Mouse (Mus musculus) fat pad, adult 2 months (tissue): ENCODE measurements at regions not wholly inside any gene's neighbourhood (a gene's known extent, or its start where the extent isn't known, plus 50 kb on each side); places are given as distances from the start of the nearest gene placed in this dataset.

Experiments used
- DNase-seq: peaks from one replicate; pipeline ENCODE4 v3.0.0-alpha.2; 2011; ENCODE audit warnings: low read depth, low spot score; ENCODE audit errors: extremely low read depth

GRCm38 (mm10) chr14:33853499-33853898, 69.9 kb upstream of the Gdf10 start:
- DNase-seq, result no peak

- no peak for DNase-seq
These were observed 69.2 kb upstream of the Gdf10 start for GRCm38 (mm10) chr14:33854181-33854580.

- no peak for DNase-seq
These were observed 66.4 kb upstream of the Gdf10 start for GRCm38 (mm10) chr14:33856992-33857391.

GRCm38 (mm10) chr14:33864796-33865195, 58.6 kb upstream of the Gdf10 start:
- no peak for DNase-seq

- no peak for DNase-seq
These were observed 57.6 kb upstream of the Gdf10 start for GRCm38 (mm10) chr14:33865746-33866145.

GRCm38 (mm10) chr14:33867674-33868073, 55.7 kb upstream of the Gdf10 start:
- no peak for DNase-seq
